Mouse (Mus musculus) E14TG2a.4 (cell line): ENCODE data around the gene Capn1.
A peak's percentile ranks its signal among the peaks of the same experiment; 100 is the strongest.

ENCODE experiments used
- H3K27me3 ChIP-seq: 2 replicates; pipeline ENCODE4 v1.6.1; 2014; ENCODE audit warnings: low read length, control low read depth; ENCODE audit not compliant: insufficient read depth
- H3K36me3 ChIP-seq: 2 replicates; pipeline ENCODE4 v1.6.1; 2014; ENCODE audit warnings: low read length, control low read depth; ENCODE audit not compliant: insufficient read depth
- H3K4me1 ChIP-seq: replicated peaks from 2 replicates; pipeline ENCODE4 v1.6.1; 2014; ENCODE audit warnings: low read depth, low read length, control low read depth
- H3K4me3 ChIP-seq: replicated peaks from 2 replicates; pipeline ENCODE4 v1.5.1; 2014; ENCODE audit warnings: mild to moderate bottlenecking, low read length
- H3K9me3 ChIP-seq: 2 replicates; pipeline ENCODE4 v1.6.1; 2014; ENCODE audit warnings: low read length, control low read depth
- CTCF ChIP-seq: conservative IDR thresholded peaks from 2 replicates; pipeline ENCODE4 v1.5.1; 2014; ENCODE audit warnings: low read length
- NANOG ChIP-seq: IDR thresholded peaks from 2 replicates; pipeline ENCODE4 v1.6.1; 2014; ENCODE audit warnings: borderline replicate concordance, low read length, mixed read lengths
- POU5F1 ChIP-seq: IDR thresholded peaks from 2 replicates; pipeline ENCODE4 v1.6.1; 2014; ENCODE audit warnings: low read length, borderline replicate concordance

Capn1 gene

DNA sequence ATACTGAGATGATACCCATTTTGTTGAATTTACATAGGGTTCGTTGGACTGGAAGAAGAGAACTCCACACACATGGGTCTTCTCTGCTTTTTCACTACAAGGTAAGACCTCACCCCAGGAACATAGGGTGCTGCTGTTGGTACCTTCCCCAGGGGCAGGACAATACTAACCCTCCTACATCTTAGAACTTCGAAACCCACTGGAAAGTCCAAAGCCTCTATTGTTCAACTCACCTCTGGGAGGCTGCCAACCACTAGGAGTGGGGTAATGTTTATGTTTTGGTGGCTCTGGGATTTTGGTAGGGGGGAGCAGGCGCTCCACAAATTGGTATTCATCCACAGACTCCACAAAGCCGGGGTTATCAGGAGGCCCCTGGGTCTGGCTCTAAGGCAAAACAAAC lies 41.0 kb upstream of the Capn1 start:
- H3K27me3 ChIP-seq: peaks cover 2% of the 10 kb centered on the region; the same call in 1 of the 2 replicates
- TF ChIP-seq CTCF (no peak), POU5F1 (no peak), NANOG (no peak)
- H3K9me3 ChIP-seq: no peaks in the 10 kb centered on the region
- H3K4me1 ChIP-seq: peaks cover 62% of the 10 kb centered on the region
- peak overlapping the region; percentile 100 for H3K4me3 ChIP-seq
- H3K36me3 ChIP-seq: peaks cover 75% of the 10 kb centered on the region

DNA sequence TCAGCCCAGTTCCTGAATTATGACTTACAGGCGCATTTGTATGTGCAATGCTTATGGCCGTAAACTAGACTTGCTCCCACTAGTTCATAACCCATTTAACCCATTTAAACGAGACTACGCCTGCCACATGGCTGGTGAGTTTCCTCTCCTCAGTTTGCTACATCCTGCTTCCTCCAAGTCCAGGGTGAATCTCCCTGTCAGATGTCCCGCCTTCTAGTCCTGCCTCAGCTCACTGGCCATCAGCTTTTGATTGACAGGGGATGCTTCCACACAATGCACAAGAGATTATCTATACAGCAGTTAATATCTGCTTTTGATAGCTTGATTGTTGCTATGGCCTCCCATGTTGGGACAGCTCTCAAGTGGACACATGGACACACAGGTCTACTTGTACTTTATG lies 38.6 kb upstream of the Capn1 start:
- Histone ChIP-seq H3K36me3 (peaks cover 89% of the 10 kb centered on the region), H3K27me3 (peaks cover 2% of the 10 kb centered on the region; the same call in 1 of the 2 replicates), H3K9me3 (no peaks in the 10 kb centered on the region), H3K4me3 (no peak overlapping the region), H3K4me1 (peaks cover 70% of the 10 kb centered on the region)
- TF ChIP-seq NANOG: no peak
- TF ChIP-seq POU5F1: no peak
- TF ChIP-seq CTCF: no peak

DNA sequence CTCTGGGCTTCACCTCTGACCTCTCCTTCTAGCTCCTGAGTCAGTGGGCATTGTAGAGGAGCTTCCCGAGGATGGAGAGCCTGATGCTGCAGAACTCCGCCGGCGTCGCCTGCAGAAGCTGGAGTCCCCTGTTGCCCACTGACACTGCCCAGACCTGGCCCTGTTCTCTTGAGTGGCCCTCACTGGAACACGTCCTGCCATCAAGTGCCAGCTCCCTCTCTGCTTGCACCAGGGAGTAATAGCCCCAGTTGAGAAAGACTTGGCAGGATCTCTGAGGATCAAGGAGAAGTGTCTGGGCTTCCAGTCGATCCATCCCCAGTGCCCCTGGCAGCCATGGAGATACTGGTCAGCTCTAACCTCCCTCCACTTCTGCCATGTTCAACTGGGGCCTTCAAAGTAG lies 36.8 kb upstream of the Capn1 start:
- no peak for TF ChIP-seq POU5F1
- TF ChIP-seq CTCF: no peak
- no peak for TF ChIP-seq NANOG
- Histone ChIP-seq H3K27me3 (peaks cover 2% of the 10 kb centered on the region; the same call in 1 of the 2 replicates), H3K9me3 (no peaks in the 10 kb centered on the region), H3K4me3 (0 out of 2 replicates have a peak overlapping the region, but pooled peaks have one; percentile 17), H3K36me3 (peaks cover 93% of the 10 kb centered on the region), H3K4me1 (peaks cover 77% of the 10 kb centered on the region)

DNA sequence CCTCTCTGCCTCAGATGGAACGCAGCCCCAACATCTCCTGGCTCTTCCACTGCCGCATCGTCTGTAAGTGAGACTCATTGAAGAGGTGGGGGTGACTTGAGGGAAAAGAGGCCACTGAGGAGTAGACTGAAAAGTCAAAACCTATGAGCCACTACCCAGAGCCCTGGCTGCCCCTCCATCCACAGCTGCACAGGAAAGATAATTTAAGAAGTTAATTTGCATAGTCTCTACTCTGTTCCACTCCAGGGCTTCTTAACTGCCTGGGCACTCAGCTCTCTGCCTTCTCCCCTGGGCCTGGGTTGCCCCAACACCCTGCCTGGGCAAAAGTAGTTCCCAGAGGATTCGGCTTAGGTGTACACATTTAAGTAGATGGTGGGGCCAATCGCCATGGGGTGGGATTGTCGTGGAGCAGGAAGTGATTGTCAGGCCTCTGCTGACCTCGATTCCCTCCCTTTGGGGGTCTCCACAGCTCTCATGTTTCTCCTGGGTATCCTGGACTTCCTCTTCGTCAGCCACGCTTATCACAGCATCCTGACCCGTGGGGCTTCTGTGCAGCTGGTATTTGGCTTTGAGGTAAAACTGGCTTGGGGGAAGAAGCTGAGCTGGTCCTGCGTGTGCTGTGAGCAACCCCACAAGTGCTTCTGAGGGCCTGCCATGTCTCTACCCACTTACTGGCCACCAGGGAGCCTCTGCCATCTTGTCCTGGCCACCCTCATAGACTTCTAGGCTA lies 33.1 kb upstream of the Capn1 start:
- no peaks in the 10 kb centered on the region for H3K9me3 ChIP-seq
- no peaks in the 10 kb centered on the region for H3K27me3 ChIP-seq
- TF ChIP-seq POU5F1 (no peak), CTCF (no peak), NANOG (no peak)
- peaks cover 62% of the 10 kb centered on the region for H3K4me1 ChIP-seq
- H3K4me3 ChIP-seq: 0 out of 2 replicates have a peak overlapping the region, but pooled peaks have one; percentile 96
- peaks cover 64% of the 10 kb centered on the region for H3K36me3 ChIP-seq

DNA sequence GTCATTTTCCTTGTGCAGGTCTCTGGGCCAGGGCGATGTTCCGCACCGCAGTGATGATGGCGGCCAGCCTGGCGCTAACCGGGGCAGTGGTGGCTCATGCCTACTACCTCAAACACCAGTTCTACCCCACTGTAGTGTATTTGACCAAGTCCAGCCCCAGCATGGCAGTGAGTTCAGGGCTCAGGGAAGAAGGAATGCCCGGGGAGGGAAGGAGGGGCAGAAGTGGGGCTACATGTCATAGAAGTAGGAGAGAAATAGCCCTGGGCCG lies 32.1 kb upstream of the Capn1 start:
- Histone ChIP-seq H3K4me1 (peaks cover 52% of the 10 kb centered on the region), H3K4me3 (peak overlapping the region; percentile 96), H3K9me3 (no peaks in the 10 kb centered on the region), H3K27me3 (no peaks in the 10 kb centered on the region), H3K36me3 (peaks cover 53% of the 10 kb centered on the region)
- TF ChIP-seq NANOG: no peak
- TF ChIP-seq POU5F1: no peak
- TF ChIP-seq CTCF: no peak

DNA sequence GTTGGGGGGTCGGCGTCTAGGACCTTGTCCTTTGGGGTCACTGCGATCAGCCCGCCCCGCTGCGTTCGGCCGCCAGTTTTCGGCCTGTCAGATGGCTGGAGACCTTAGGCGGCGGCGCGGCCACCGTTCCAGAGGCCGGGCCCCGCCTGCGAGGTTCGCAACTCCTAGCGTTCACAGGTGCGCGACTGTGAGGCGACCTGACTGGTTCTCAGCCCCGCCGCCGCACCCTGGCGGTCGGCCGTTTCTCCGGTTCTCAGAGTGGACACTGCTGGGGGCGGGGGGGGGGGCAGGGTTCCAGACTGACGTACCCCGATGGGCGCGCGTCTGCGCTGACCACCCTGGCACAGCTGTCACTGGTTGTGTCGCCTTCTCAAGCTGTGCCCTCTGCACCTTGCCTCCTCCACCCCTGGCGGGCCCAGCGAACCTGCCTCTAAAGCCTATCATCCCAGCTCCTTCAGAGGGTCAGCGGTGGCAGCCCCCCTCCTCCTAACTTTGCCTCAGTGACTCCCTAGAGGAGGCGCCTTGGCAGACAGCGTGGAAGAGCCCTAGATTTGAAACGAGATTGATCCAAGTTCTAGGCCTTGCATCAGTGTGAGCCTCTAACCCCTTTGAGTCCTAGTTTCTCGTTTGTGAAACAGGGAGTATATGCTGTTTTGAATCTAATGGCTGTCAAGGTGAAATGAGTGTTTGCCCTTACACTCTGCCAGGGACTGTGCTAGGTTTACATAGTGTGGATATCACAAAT lies 31.6 kb upstream of the Capn1 start:
- Histone ChIP-seq H3K36me3 (peaks cover 48% of the 10 kb centered on the region), H3K4me3 (peak overlapping the region; percentile 96), H3K27me3 (no peaks in the 10 kb centered on the region), H3K4me1 (peaks cover 52% of the 10 kb centered on the region), H3K9me3 (no peaks in the 10 kb centered on the region)
- TF ChIP-seq NANOG (no peak), CTCF (no peak), POU5F1 (no peak)

DNA sequence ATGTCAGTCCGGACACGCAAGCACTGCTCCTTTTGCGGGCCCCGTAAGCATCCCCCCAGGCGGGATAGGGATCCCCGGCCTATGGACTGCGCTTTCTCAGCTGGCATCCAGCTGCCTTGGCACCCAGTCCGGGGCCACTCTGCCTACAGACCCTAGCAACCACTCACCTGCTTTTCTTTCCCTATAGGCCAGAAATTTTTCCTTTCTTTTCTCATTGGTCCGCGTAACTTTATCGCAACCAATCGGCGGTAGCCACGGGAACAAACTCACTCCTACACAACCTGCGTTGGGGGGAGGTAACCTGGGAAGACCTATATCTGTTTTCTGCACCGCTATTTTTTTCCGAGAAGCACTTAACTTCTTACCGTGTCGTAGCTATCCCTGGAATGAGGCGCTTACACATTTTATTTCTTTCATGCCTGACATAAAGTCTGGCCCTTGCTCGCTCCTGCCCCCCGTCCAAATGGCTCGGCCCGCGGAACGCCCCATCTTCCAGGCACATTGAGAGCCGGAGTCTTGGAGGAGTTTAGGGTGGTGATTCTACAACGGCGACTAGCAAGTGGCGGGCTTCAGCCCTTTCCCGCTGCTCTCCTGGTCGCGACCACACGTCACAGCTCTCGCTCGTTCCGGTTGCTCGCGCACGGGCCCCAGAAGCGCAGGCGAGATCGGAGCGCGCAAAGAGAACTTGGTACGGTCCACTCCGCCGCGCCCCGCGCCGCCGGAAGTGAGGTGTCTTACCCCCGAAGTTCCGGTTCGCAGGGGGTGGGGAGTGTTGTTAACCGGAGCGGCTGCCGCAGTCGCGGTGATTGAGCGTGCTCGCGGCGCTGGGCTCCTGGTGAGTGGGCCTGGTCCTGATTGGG lies 30.8 kb upstream of the Capn1 start, which contains the start of gene Syvn1:
TSS of gene Syvn1 (plus strand) at position 283 of the 860 bp plus-strand sequence.
- Histone ChIP-seq H3K4me1 (peaks cover 55% of the 10 kb centered on the region), H3K27me3 (no peaks in the 10 kb centered on the region), H3K9me3 (no peaks in the 10 kb centered on the region), H3K36me3 (peaks cover 40% of the 10 kb centered on the region), H3K4me3 (peak within 1 kb of the TSS; percentile 96)
- no peak for TF ChIP-seq NANOG
- no peak for TF ChIP-seq CTCF
- no peak for TF ChIP-seq POU5F1
